Mouse (Mus musculus) Patski (cell line): ENCODE results near the gene Csnk2b. TPM values are rescaled to one million over a fixed set of nuclear protein-coding genes. Genes with fewer than 3 reads are reported as not detected.

ENCODE experiments used
- ATAC-seq: fragments of 100-300 bp; one replicate; pipeline ENCODE4 v1.8.0; 2021
- CTCF ChIA-PET: fragments of 350-600 bp; sonication (Branson Sonifier 250); formaldehyde crosslinking; loops from one replicate; lab custom pipeline; 2022; ENCODE audit warnings: inconsistent platforms; lab: Charles Lee
- POLR2A ChIA-PET: fragments of 350-600 bp; sonication (Branson Sonifier 250); formaldehyde crosslinking; loops from one replicate; lab custom pipeline; 2022; ENCODE audit warnings: antibody characterized with exemption, inconsistent platforms; lab: Charles Lee
- DNase-seq: peaks from one replicate; pipeline ENCODE4 v3.0.0-alpha.2; 2011; ENCODE audit warnings: low read depth, low spot score
- H3K27me3 ChIP-seq: fragments of 371-371 bp; one replicate; pipeline ENCODE4 v1.5.1; 2021
- CTCF ChIP-seq: fragments of 100-300 bp; IDR thresholded peaks from one replicate; pipeline ENCODE4 v1.5.1; 2021
- in situ Hi-C: fragments of 300-500 bp; cut with MboI; formaldehyde crosslinking; loops from 3 replicates; pipeline ENCODE4 v1.11.1; 2018; ENCODE audit warnings: low pct_unique_long_range_greater_than_20kb, mixed read lengths
- polyA plus RNA-seq: library from polyadenylated mRNA; unstranded; gene quantifications from one replicate; pipeline ENCODE4 v1.2.3, GENCODE M21; 2021

Gene Csnk2b
- polyA plus RNA-seq, 1 experiment from 2014 or later = 254 TPM

- in situ Hi-C loops = no loop called here
- no peak for TF ChIP-seq CTCF
- ChIA-PET CTCF (interaction anchor here (1.4 kb wide), 1 partner anchor 88 kb away, joined by 3 read pairs; no protein-coding TSS in a partner anchor), POLR2A (no interaction called here)
- no peaks in the 10 kb centered on the region for H3K27me3 ChIP-seq
- no peak for ATAC-seq
- DNase-seq = no peak
These were observed 13.8 kb downstream of the Csnk2b start, which contains the start of gene Ly6g5c for GRCm38 (mm10) chr17:35108097-35108496. TSS of gene Ly6g5c (plus strand) at chr17:35108279.

GRCm38 (mm10) chr17:35106522-35106921 is 15.3 kb downstream of the Csnk2b start:
- ChIA-PET CTCF (interaction anchor here (0.9 to 2.0 kb wide), 6 partner anchors 18 to 88 kb away, joined by 3 to 4 read pairs (median 3); no protein-coding TSS in a partner anchor), POLR2A (interaction anchor here (0.6 to 0.9 kb wide), 2 partner anchors 48 to 81 kb away, joined by 4 to 6 read pairs; partner anchors contain the start of gene Ddah2)
- no peaks in the 10 kb centered on the region for H3K27me3 ChIP-seq
- in situ Hi-C loops = no loop called here
- DNase-seq (no peak), ATAC-seq (no peak)
- no peak for TF ChIP-seq CTCF

- no peaks in the 10 kb centered on the region for H3K27me3 ChIP-seq
- POLR2A ChIA-PET = interaction anchor here (0.9 kb wide), 1 partner anchor 47 kb away, joined by 4 read pairs; the partner anchor contains the start of gene Ddah2
- ATAC-seq (no peak), DNase-seq (no peak)
- CTCF ChIA-PET = interaction anchor here (0.9 to 2.0 kb wide), 6 partner anchors 10 to 88 kb away, joined by 3 to 4 read pairs (median 4); no protein-coding TSS in a partner anchor
- no peak for TF ChIP-seq CTCF
- in situ Hi-C loops = no loop called here
These were observed 16.0 kb downstream of the Csnk2b start for GRCm38 (mm10) chr17:35105740-35106389.

- CTCF ChIA-PET = interaction anchor here (0.9 to 1.8 kb wide), 3 partner anchors 9 to 157 kb away, joined by 3 to 4 read pairs (median 3); no protein-coding TSS in a partner anchor
- no peak for TF ChIP-seq CTCF
- no peaks in the 10 kb centered on the region for H3K27me3 ChIP-seq
- in situ Hi-C loops = no loop called here
- POLR2A ChIA-PET = interaction anchor here (1.0 kb wide), 1 partner anchor 13 kb away, joined by 4 read pairs; no protein-coding TSS in a partner anchor
- DNase-seq = no peak
- ATAC-seq = no peak
These were observed 17.1 kb downstream of the Csnk2b start for GRCm38 (mm10) chr17:35104754-35105153.

- ATAC-seq = no peak
- ChIA-PET CTCF (interaction anchor here (0.9 to 1.5 kb wide), 2 partner anchors 97 to 156 kb away, joined by 3 read pairs; no protein-coding TSS in a partner anchor), POLR2A (interaction anchor here (1.0 kb wide), 1 partner anchor 14 kb away, joined by 4 read pairs; no protein-coding TSS in a partner anchor)
- no peaks in the 10 kb centered on the region for H3K27me3 ChIP-seq
- TF ChIP-seq CTCF = no peak
- in situ Hi-C loops = no loop called here
- DNase-seq = no peak
These were observed 17.8 kb downstream of the Csnk2b start for GRCm38 (mm10) chr17:35104079-35104478.

GRCm38 (mm10) chr17:35103221-35103690 is 18.6 kb downstream of the Csnk2b start:
- POLR2A ChIA-PET = interaction anchor here (0.6 kb wide), 1 partner anchor 9 kb away, joined by 4 read pairs; no protein-coding TSS in a partner anchor
- CTCF ChIA-PET = no interaction called here
- in situ Hi-C loops = no loop called here
- TF ChIP-seq CTCF = no peak
- ATAC-seq (no peak), DNase-seq (no peak)
- no peaks in the 10 kb centered on the region for H3K27me3 ChIP-seq

- no peaks in the 10 kb centered on the region for H3K27me3 ChIP-seq
- in situ Hi-C loops = no loop called here
- DNase-seq (no peak), ATAC-seq (no peak)
- ChIA-PET POLR2A (interaction anchor here (0.8 kb wide), 1 partner anchor 151 kb away, joined by 3 read pairs; no protein-coding TSS in a partner anchor), CTCF (no interaction called here)
- no peak for TF ChIP-seq CTCF
These were observed 19.6 kb downstream of the Csnk2b start for GRCm38 (mm10) chr17:35102299-35102698.

GRCm38 (mm10) chr17:35101161-35101560 is 20.7 kb downstream of the Csnk2b start:
- no peak for DNase-seq
- no peak for ATAC-seq
- H3K27me3 ChIP-seq = no peaks in the 10 kb centered on the region
- no peak for TF ChIP-seq CTCF
- CTCF ChIA-PET = no interaction called here
- POLR2A ChIA-PET = interaction anchor here (0.8 kb wide), 1 partner anchor 99 kb away, joined by 3 read pairs; no protein-coding TSS in a partner anchor
- in situ Hi-C loops = no loop called here

GRCm38 (mm10) chr17:35100196-35100765 is 21.6 kb downstream of the Csnk2b start:
- no peak for TF ChIP-seq CTCF
- DNase-seq (no peak), ATAC-seq (no peak)
- ChIA-PET CTCF (no interaction called here), POLR2A (no interaction called here)
- H3K27me3 ChIP-seq = no peaks in the 10 kb centered on the region
- in situ Hi-C loops = no loop called here

- TF ChIP-seq CTCF = no peak
- in situ Hi-C loops = no loop called here
- DNase-seq = no peak
- H3K27me3 ChIP-seq = no peaks in the 10 kb centered on the region
- ChIA-PET POLR2A (interaction anchor here (1.1 kb wide), 1 partner anchor 19 kb away, joined by 4 read pairs; no protein-coding TSS in a partner anchor), CTCF (interaction anchor here (0.7 kb wide), 1 partner anchor 75 kb away, joined by 3 read pairs; no protein-coding TSS in a partner anchor)
- ATAC-seq = no peak
These were observed 24.6 kb downstream of the Csnk2b start for GRCm38 (mm10) chr17:35097164-35097655.
